Mouse (Mus musculus): ENCODE data around the gene Mbnl1.

The Mbnl1 gene

DNA sequence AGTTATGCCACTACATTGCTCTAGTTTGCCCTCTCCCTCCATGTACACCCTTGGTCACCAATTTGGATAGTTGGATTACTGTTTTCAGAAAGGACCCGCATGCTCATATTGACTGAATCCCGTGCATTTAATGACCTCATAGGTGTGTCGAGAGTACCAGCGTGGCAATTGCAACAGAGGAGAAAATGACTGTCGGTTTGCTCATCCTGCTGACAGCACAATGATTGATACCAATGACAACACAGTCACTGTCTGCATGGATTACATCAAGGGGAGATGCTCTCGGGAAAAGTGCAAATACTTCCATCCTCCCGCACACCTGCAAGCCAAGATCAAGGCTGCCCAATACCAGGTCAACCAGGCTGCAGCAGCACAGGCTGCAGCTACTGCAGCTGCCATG, 140.5 kb downstream of the Mbnl1 start:
- WGBS, result 85% methylated on average over 7 of the region's 7 CpGs

- 84% methylated on average over 7 of the region's 7 CpGs for WGBS
These were observed 141.9 kb downstream of the Mbnl1 start for GRCm38 (mm10) chr3:60614516-60614915.

DNA sequence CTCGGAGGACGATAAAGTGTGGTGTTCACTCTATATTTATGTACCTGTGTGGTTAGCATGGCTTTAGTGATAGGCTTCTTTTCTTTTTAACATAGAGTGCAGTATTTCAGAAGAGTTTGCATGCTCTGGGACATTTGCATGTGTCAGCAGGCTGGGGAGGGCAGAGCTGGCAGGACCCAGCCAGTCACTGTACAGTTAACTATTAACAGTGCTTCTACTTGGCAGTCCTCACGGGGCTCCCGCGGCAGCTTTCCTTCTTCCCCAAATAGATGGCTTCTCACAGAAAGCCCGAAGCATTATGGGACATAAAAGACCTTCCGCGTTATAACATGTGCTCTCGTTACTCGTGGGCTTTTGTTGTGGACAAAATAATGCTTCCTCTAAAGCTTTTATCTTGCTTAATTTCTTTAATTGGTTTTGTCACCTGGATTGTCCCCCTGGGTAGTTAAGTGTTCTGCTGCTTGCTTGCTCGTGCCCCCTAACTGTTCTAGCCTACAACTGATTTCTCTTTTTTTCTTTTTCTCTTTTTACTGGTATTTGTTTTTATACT, 142.5 kb downstream of the Mbnl1 start:
- 31% methylated on average over 11 of the region's 11 CpGs for WGBS

- 48% methylated on average over 7 of the region's 7 CpGs for WGBS
These were observed 143.0 kb downstream of the Mbnl1 start for GRCm38 (mm10) chr3:60615615-60616014.

- WGBS, result 56% methylated on average over 2 of the region's 2 CpGs
These were observed 143.5 kb downstream of the Mbnl1 start for GRCm38 (mm10) chr3:60616147-60616546.

DNA sequence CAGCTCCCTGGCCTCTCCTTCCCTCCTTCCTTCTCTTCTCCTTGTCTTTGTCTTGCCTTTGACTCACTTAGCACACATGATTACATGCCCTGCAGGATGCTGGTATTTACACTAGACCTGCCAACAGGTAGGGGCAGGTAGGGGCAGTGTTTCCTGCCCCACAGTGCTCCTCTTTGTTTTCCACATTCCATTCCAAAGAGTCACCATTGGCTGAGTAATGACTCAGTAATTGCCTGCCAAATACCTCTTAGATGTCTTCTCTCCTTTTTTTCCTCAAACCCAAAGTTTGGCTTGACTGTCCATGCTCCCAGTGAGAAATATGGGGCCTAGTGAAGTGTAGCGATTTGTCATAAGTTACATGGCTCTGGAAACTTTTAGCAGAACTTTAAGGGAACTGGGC, 145.0 kb downstream of the Mbnl1 start:
- WGBS, result 85% methylated on average over 1 of the region's 1 CpGs

- WGBS, result 28% methylated on average over 2 of the region's 2 CpGs
These were observed 147.6 kb downstream of the Mbnl1 start for GRCm38 (mm10) chr3:60620236-60620635.

DNA sequence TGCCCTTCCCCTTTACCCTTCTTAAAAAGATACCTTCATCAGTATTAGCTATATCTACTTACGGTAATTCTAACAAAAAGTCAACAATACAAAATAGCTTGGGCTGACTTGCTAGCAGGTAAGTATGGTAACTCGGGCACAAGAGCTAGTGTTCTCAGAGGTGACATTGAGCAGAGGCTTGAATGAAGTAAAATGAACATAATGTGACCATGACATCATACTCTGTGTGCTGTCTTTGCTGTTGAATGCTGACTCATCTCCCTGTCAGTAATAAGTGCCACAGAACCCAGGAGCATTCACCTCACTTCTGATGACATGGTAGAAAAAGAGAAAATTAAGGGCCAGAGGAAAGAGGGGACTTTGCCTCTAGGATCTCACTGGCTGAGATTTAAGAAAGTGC, 158.6 kb downstream of the Mbnl1 start:
- 91% methylated on average over 2 of the region's 2 CpGs for WGBS

GRCm38 (mm10) chr3:60631754-60632153, 159.1 kb downstream of the Mbnl1 start:
- 91% methylated on average over 5 of the region's 5 CpGs for WGBS

GRCm38 (mm10) chr3:60632796-60633466, 160.3 kb downstream of the Mbnl1 start:
- WGBS, result 100% methylated on average over 1 of the region's 1 CpGs

- 40% methylated on average over 3 of the region's 3 CpGs for WGBS
These were observed 165.9 kb downstream of the Mbnl1 start for GRCm38 (mm10) chr3:60638530-60638929.

DNA sequence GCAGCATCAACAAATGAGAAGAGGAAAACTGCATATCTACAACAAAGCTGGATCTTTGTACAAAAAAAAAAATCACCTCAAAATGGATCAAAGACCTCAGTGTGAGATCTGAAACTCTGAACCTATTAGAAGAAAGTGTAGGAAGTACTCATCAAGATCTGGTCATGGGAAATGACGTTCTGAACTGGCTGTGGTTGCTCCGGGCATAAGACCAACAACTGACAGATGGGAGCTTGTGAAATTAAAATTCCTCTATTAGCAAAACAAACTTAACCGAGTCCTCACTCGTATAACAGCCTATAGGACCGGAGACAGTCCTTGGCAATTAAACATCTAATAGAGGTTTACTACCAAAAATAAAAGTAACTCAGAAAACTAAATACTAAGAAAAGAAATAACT, 166.5 kb downstream of the Mbnl1 start:
- 51% methylated on average over 5 of the region's 5 CpGs for WGBS

DNA sequence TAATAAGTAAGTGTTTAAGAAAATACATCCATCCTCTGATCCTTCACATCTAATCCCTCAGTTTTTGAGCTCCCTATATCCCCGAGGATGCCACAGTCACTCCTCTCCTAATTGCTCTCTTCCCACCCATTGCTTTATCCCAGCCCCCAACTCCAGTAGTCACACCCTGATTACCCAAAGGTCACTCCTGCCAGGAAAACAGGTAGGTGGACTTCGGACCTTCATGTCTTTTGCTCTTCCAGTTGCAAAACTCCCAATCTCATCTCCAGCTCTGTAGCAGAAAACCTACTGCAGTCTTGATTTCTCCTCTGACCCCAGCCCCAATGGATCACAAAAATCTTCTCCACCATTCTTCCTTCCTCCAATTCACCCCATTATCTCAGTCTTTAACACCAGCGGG, 169.6 kb downstream of the Mbnl1 start:
- 85% methylated on average over 3 of the region's 3 CpGs for WGBS

- 60% methylated on average over 1 of the region's 1 CpGs for WGBS
These were observed 172.9 kb downstream of the Mbnl1 start for GRCm38 (mm10) chr3:60645531-60645930.

- WGBS, result 95% methylated on average over 1 of the region's 1 CpGs
These were observed 175.7 kb downstream of the Mbnl1 start for GRCm38 (mm10) chr3:60648293-60648692.

- WGBS, result 98% methylated on average over 2 of the region's 2 CpGs
These were observed 188.1 kb downstream of the Mbnl1 start for GRCm38 (mm10) chr3:60660762-60661161.
